Mouse (Mus musculus): Measurements from ENCODE around the gene Nova1. TPM values are rescaled to one million over a fixed set of nuclear protein-coding genes. Genes with fewer than 3 reads are reported as not detected.

The Nova1 gene
- polyA plus RNA-seq (2015; fragmentation: Nextera tagmentation; extraction: Ambion mirVana) = 0.15 and 0.24 TPM in 2 replicates

DNA sequence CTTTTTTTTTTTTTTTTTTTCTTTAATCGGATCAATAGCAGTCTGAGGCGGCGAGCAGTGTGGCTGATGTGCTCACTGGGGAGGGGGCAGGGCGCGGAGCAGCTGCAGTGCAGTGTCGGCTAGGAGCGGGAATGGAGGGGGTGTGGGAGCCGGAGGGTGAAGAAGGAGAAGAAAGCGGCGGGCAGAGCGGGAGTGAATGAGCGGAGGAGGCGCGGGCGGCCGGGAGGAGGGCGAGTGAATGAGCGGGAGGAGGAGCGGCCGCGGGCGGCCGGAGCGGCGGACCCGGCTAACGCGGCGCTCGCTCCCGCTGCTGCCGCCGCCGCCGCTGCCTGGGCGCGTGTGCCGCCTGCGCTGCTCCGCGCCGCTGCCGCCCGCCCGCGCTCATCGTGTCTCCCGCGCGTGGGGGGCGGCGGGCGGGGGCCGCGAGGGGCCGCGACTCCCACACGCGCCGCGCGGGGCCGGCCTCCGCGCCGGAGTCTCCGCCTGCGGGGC lies at the start of gene Nova1:
Gene Nova1, minus strand, starts transcription at position 74 of the 492 bp plus-strand sequence.

Data from urinary bladder, postnatal 0 days (tissue).